Mouse (Mus musculus) adrenal gland, adult (tissue): ENCODE results near the gene Rfpl4.
A peak's percentile ranks its signal among the peaks of the same experiment; 100 is the strongest.
"Not testable (repeated sequence)": the region's sequence is repeated elsewhere in the genome, so short reads cannot be mapped to it uniquely, and the experiment has no call there.

Source experiments
- DNase-seq, 2 experiments: peaks; one replicate each; pipeline ENCODE4 v3.0.0; 2022 to 2023; ENCODE audit warnings: low spot score in 1 of 2; ENCODE audit not compliant: inconsistent age in 2 of 2

Rfpl4 gene

GRCm38 (mm10) chr7:5116850-5117249, at the start of gene Rfpl4:
Gene Rfpl4, minus strand, starts transcription at chr7:5116950.
- no peak for DNase-seq

GRCm38 (mm10) chr7:5149570-5149969, 32.8 kb upstream of the Rfpl4 start, which contains the start of gene Vmn1r55:
Gene Vmn1r55, minus strand, starts transcription at chr7:5149670.
- not testable (repeated sequence) for DNase-seq

DNA sequence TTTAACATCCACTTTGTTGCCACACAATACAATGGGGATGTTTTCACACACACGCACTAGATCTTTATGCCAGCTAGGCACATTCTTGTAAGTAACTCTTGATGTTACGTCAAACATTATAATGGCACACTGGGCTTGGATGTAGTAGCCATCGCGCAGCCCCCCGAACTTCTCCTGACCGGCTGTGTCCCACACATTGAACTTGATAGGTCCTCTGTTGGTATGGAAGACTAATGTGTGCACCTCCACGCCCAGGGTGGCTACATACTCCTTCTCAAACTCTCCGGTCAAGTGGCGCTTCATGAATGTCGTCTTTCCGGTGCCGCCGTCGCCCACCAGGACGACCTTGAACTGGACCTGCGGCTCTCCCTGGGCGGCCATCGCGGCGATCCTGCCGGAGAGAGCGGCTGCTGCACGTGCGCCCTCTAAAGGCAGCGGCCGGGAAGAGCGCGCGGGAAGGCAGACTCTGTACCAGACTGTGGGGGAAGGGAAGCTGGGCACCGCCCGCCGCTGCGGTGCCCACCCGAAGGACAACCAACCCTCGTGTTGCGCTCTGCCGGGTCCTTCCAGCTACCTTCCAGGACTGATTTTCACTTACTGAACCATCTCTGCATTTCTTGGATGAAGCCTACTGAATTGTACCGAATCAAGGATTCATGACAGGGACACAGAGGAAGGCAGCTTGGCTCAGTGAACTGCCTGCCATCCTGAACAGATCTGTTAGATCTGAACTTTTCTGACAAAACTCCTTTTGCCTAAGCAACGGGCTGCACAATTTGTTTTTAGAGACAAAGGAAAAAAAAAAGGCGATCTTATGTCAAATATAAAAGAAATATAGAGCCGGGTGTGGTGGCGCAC, 9.0 kb upstream of the Rfpl4 start, which contains the start of gene Rasl2-9:
Gene Rasl2-9 (minus strand): TSS at position 402 of the 858 bp plus-strand sequence.
- DNase-seq, result peak; percentile 87 to 94

- DNase-seq, result no peak
These were observed 8.3 kb upstream of the Rfpl4 start for GRCm38 (mm10) chr7:5125078-5125477.

DNA sequence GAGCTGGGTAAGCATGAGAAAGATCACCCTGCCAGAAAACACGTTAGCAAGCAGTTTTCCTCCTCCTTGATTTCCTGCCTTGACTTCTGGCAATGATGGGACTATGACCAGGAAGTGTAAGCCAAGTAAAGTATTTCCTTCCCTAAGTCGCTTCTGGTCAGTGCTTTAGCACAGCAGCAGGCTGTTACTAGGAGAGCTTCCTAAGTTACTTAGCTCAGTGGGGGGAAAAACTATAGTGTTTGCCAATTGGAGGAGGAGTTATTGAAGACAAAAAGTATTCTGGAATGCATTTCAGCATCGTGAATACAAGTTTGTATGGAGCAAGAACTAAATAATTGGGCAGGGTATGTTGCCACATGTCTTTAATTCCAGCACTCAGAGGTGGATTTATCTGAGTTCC, 4.0 kb downstream of the Rfpl4 start:
- peak in 1 of 2 experiments; percentile 13 for DNase-seq

DNA sequence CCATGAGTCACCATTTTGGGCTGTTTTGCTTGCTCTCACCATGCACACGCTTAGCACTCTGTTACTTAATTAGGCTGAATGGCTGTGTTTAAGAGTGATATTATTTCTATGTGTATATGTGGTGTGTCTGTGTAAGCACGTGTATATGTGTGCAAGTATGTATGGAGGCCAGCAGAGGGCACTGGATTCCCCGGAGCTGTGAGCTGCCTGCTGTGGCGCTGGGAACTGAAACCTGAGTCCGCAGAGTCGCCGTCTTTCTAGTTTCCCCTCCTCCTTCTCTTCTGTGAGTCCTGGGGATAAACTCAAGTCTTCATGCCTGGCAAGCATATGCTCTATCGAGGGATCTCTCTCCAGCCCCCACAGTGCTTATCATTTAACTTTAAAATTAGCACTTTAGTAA, 7.4 kb downstream of the Rfpl4 start:
- DNase-seq, result peak in 1 of 2 experiments; percentile 12

DNA sequence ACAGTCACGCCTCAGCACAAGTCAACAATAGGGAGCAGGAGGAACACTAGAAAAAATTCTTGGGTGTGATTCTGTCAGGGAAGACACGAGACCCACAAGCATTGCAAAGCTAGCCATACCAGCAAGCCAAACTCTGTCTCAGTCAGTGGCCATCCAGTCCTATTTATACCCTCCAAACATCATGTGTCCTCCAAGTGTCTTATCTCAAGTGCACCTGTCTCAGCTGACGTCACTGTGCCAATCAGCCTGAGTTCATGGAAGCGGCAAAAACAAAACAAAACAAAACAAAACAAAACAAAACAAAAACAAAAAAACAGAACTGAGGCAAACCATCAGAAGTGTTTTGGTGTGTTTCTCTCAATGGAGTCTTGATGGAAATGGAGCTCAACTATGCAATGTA, 8.5 kb downstream of the Rfpl4 start:
- DNase-seq, result no peak

- DNase-seq, result peak in 1 of 2 experiments; percentile 29
These were observed 14.2 kb downstream of the Rfpl4 start for GRCm38 (mm10) chr7:5102564-5102963.

- peak in 1 of 2 experiments; percentile 32 for DNase-seq
These were observed 15.6 kb downstream of the Rfpl4 start for GRCm38 (mm10) chr7:5101066-5101663.

GRCm38 (mm10) chr7:5099796-5100195, 17.0 kb downstream of the Rfpl4 start:
- no peak for DNase-seq

DNA sequence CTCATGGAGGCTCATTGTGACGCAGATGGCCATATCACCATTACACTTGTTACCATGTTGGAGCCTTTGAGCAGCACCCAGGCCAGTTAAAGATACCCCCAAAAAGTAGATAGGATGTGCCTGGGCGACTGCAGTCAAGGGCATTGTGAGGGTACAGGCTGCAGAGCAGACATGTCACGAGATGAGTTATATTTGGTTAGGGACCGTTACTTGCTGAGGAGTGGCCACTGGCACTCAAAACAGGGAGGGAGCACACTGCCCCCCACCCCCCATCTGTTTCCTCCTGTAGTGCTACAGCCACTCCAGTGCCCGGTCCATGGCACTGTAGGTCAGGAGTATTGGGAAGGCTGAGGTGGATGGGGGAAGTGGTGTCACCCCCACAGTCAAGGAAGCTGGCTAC, 18.0 kb downstream of the Rfpl4 start:
- no peak for DNase-seq

GRCm38 (mm10) chr7:5092831-5093510, 23.8 kb downstream of the Rfpl4 start:
- DNase-seq, result peak in 1 of 2 experiments; percentile 34

DNA sequence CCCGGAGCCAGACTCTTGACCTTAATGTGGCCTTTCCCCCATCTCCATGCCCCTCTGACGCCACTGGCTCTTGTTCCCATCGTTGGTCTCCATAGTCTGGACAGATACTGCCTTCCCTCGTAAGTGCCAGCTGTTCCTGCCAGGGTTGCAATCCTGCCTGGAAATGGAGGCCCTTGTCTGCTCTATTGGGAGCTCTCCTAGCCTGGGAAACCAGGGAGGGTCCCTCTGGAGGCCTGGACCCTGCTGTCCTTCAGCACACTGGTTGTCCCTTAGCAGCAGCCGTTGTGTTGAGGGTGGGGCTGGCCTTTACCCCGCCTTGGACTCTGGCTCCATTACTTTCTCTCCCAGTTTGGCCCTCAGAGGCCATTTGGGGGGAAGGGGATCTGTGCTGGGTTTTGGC, 24.4 kb downstream of the Rfpl4 start:
- no peak for DNase-seq

DNA sequence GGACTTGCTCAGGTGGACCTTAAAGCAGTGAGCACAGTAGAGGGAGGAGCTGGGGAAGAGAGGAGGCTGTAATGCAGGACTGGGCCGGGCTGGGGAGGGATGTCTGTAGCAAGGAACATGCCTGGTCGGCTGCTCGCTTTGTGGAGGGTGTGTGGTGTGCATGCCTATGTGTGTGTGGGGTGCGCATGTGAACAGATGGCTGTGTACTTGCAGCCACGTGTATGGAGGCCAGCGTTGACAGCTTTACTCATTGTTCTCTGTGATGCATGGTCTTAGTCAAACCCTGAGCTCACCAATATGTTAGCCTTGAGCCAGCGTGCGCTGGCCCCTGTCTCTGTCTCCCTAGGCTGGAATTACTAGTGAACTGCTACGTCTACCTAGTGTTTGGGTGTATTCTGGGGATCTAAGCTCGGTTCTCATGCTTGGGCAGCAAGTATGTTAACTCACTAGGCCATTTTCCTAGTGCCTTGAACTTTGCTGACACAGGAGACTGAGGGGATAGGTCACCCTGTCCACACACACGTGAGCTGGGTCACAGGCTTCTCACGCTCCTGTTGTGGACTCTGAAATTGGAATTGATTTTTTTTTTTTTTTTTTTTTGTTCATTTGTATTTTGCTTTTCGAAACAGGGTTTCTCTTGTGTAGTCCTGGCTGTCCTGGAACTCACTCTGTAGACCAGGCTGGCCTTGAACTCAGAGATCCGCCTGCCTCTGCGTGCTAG, 25.6 kb downstream of the Rfpl4 start:
- peak; percentile 32 to 66 for DNase-seq

DNA sequence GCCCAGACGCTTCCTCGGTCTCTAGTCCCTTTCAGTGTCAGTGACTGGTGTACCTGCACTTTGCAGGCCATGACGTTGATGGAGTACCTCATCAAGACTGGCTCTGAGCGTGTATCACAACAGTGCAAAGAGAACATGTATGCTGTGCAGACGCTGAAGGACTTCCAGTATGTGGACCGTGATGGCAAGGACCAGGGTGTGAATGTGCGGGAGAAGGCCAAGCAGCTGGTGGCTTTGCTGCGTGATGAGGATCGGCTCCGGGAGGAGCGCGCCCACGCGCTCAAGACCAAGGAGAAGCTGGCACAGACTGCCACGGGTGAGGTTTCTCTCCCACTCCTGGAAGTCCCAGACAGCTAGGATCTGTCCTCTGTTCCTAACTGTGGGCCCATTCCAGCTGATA, 26.9 kb downstream of the Rfpl4 start:
- DNase-seq, result no peak

DNA sequence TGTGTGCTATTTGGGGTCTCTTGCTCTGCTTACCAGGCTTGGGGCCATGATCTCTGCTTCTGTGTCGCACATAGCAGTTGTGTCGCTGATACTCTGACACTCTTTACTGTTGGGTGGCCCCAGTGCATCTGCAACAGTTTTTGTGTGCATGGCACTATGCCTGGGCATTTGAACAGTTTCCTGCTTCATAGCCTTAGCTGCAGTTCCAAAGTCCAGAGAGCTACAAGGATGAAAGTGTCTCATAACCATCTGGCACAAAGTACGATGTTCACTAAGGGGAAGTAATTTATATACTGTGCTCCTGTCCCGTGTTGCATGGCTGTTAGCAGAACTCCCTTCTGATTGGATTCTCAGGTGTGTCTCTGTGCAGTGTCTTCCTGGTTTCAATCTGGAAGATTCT, 28.9 kb downstream of the Rfpl4 start:
- DNase-seq, result no peak

DNA sequence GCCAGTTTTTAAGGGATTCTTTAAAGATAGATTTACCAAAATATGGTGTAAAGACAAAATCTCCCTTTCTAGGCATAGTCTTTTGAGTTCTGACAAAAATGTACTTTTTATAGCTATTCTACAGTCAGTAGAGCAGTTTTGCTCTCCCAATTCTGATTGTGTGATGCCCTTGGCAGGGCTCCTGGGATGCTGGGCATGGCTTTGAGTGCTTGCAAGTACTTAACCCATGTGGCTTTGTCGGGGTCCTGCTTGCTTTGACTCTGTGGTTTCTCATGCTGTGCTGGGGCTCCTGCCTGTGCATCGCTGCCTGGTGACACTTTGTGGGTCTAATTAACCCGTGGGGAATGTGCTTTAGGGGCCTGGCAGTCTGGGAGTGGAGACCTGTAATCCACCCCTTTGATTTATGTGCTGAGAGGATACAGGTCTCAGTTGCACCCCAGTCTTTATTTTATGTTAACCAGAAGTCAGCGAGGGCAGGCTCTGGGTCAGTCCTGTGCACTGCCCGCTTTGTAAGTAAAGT, 29.8 kb downstream of the Rfpl4 start:
- DNase-seq, result no peak

- DNase-seq, result no peak
These were observed 31.2 kb downstream of the Rfpl4 start for GRCm38 (mm10) chr7:5085512-5085911.

DNA sequence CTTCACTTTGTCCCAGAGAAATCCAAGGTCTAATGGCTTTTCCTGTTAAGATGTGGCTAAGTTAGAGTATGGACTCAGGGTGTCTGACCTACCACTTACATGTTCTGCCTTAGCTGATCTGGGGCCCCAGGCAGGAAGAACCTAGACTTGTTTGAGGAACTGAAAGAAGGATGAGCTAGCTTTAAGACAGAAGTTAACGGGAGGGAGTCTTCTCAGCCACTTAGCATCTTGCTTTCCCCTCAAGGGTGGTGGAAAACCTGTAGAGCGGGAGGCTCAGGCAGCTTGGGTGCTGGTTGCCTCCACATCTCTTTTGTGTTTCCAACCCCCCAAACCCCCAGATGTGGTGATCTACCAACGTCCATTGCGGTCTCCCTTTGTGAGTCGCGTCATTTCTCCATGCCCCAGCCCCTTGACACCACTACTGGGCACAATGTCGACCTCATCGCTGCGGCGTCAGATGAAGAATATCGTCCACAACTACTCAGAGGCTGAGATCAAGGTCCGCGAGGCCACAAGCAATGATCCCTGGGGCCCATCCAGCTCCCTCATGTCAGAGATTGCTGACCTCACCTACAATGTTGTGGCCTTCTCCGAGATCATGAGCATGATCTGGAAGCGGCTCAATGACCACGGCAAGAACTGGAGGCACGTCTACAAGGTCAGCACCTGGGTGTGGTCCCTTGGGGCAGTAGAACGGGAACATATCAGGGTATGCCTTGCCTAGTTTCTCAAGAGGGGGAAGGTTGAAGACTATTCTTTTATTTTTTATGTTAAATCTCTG, 33.2 kb downstream of the Rfpl4 start:
- DNase-seq, result no peak

GRCm38 (mm10) chr7:5081939-5082338, 34.8 kb downstream of the Rfpl4 start:
- DNase-seq, result no peak
